Mouse (Mus musculus): ENCODE data around the gene Cubn.

Gene Cubn

GRCm38 (mm10) chr2:13264875-13265274 lies 226.7 kb downstream of the Cubn start:
- intact Hi-C loops (cut with DNase I), result no loop called here

DNA sequence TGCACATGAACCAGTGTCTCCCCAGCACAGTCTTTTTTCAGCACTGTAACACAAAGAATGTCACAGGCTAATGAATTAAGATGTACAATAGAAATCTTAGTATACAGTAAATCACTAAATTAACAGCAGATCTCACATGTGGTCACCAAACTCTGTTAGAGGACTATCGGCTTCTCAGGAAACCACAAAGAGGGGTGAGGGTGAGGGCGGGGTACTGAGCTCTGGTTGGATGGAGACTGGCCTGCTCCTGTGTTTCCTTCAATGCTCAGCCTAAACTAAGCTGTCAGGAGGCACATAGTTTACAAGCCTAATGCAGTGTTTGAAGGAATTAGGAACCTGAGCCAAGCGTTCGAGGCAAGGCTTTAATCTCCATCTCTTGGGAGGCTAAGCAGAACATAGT lies 228.5 kb downstream of the Cubn start:
- intact Hi-C loops (cut with DNase I), result no loop called here

DNA sequence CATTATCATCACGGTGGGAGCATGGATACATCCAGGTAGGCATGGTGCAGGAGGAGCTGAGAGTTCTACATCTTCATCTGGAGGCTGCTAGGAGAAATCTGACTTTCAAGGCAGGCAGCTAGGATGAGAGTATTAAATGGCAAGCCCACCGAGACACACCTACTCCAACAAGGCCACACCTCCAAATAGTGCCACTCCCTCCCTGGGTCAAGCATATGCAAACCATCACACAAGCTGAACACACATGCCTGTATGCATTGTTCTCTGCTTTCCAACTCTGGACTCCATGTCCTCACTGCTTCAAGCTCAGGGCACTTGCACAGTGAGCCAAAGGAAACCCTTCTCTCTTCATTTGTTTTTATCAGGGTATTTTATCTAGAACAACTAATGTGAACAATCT lies 233.0 kb downstream of the Cubn start:
- intact Hi-C loops (cut with DNase I), result no loop called here

DNA sequence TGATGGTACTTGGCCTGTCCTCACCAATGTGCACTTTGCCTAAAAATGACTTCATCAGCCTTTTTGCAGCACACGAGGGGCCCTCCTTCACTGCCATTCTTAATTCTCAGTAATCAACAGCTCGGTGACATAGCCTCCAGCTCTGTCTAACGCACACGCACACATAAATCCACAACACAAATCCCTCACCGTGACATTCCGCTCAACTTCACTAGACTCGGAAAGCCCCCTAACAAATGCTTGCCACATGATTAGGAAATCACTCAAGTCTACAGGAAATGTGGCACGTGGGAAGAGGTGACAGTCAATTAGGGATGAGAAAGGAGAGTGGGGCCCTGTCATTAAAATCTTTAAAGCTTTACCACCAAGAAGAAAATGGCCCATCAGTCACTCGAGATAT lies 250.9 kb downstream of the Cubn start:
- intact Hi-C loops (cut with DNase I), result no loop called here

DNA sequence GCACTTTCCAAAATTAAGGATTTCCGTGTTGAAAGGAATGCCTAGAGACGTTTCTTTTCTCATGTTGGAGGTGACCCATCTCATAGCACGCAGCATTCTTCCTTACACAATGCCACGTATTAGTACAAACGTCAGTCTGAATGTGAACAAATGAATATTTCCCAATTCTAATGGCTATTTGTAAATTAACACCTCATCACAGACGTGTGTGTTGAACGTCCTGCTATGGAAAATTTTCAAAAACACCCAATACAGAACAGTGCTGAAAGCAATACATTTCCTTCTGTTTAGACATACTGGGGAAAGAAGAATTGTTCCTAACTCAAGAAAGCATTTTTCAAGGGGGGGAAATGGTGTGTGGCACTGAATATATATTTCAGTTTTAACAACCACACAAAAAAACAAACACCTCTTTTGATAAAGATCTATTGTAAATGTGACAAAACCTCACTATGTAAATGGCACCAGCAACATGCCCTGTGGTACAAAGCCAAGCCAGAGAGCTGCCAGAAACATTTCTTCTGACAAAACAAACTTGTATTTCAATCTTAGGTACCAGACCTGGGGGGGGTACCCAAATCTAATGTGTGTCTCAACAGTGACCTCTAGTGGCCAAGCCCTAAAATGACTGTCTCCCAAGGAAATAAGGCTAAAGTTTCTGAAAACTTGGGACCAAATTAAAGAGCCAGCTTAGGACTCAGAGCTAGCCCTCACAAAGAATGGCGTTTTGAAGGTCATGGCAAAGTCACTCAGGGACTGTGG lies 254.3 kb downstream of the Cubn start:
- intact Hi-C loops (cut with DNase I), result loop anchor here (5.0 to 10.0 kb wide), 2 partner anchors 530 to 773 kb away; no protein-coding TSS in a partner anchor

- intact Hi-C loops (cut with DNase I), result loop anchor here (5.0 to 10.0 kb wide), 2 partner anchors 528 to 771 kb away; no protein-coding TSS in a partner anchor
These were observed 255.9 kb downstream of the Cubn start for GRCm38 (mm10) chr2:13235696-13236095.

GRCm38 (mm10) chr2:13234796-13235195 lies 256.8 kb downstream of the Cubn start:
- intact Hi-C loops (cut with DNase I), result loop anchor here (5.0 to 10.0 kb wide), 2 partner anchors 527 to 770 kb away; no protein-coding TSS in a partner anchor

DNA sequence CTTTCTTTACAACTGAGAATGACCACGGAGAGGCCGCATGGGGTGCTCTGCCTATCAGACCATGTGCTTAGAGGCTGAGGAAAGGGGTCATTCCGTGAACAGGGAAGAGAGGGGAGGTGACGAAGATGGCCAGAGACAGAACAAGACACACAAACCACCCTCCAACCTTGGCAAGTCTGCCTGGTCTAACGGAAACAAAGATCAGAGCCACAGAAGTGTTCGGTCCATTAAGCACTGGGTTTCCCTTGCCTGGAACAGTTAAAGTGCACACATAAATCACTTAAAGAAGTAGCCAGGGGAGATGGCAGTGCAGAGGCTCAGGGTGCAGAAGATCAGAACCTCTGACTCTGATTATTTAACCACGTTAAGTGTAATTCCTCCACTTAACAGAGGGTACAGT lies 257.7 kb downstream of the Cubn start:
- intact Hi-C loops (cut with DNase I), result loop anchor here (10.0 kb wide), 1 partner anchor 769 kb away; no protein-coding TSS in a partner anchor

DNA sequence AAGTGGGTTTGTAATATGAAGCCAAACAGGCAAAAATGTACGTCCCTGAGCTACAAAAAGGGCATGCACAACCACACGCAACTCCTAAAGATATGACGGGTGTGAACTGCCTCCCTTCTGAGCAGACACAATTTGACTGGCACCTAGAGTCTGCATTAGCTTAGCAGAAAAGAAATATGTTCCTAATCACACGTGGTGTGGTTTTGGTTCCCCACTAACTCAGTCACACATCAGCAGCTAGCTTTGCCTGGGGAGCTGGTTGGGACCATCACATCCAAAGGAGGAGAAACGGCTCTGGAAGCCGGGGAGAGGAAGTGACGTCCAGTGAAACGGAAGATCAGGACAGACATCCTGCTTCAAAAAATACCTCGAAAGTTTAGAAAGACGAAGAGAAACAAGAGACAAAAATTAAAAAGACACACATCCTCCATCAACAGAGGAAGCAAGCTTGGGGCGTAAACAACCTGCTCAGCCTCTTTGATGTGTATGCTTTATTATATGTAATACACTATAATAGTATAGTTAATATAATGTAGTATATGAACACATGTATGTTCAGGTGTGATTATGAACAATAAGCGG lies 258.3 kb downstream of the Cubn start:
- intact Hi-C loops (cut with DNase I), result loop anchor here (10.0 kb wide), 1 partner anchor 769 kb away; no protein-coding TSS in a partner anchor

GRCm38 (mm10) chr2:13232305-13232704 lies 259.3 kb downstream of the Cubn start:
- intact Hi-C loops (cut with DNase I), result loop anchor here (10.0 kb wide), 1 partner anchor 768 kb away; no protein-coding TSS in a partner anchor

GRCm38 (mm10) chr2:13229686-13230085 lies 261.9 kb downstream of the Cubn start:
- intact Hi-C loops (cut with DNase I), result loop anchor here (10.0 kb wide), 1 partner anchor 765 kb away; no protein-coding TSS in a partner anchor
